16 mouse cellular contexts compared by ENCODE assay signal in genomic region chr9:116290896-116291295, GRCm38 (mm10).
"Had no signal": no experiment of that assay in that cellular context is flagged by ENCODE, and none has a peak within 500 bp of the region (broad histone marks: within the 10 kb centered on the region; RNA-seq: fewer than 3 reads in every experiment).

No protein-coding gene starts in this region.

- ATAC-seq: inflammation-experienced regulatory T-cells, adult 6 months; midbrain, embryonic 15.5 days had no signal

- H3K9me3 ChIP-seq: limb, embryonic 15.5 days; liver, embryonic 13.5 days; midbrain, embryonic 10.5 days; midbrain, embryonic 15.5 days; neural tube, embryonic 13.5 days had no signal

- H3K4me2 ChIP-seq: limb, embryonic 15.5 days; liver, embryonic 13.5 days; midbrain, embryonic 15.5 days; neural tube, embryonic 13.5 days had no signal

- H3K36me3 ChIP-seq: limb, embryonic 15.5 days; liver, embryonic 13.5 days; midbrain, embryonic 10.5 days; midbrain, embryonic 15.5 days; neural tube, embryonic 13.5 days had no signal

- H3K4me3 ChIP-seq: limb, embryonic 15.5 days; liver, embryonic 13.5 days; midbrain, embryonic 10.5 days; midbrain, embryonic 15.5 days; neural tube, embryonic 13.5 days had no signal

- DNase-seq: kidney, adult 18-20 months; kidney, postnatal 10 days; liver, embryonic 13.5 days; lung, adult 18-20 months; lung, postnatal 10 days; lung, postnatal 4 days; retina, postnatal 1 day; right cerebral cortex, postnatal 4 days; spleen, adult 18-20 months; thymus, adult 2 months; thymus, postnatal 25 days had no signal

- H3K27me3 ChIP-seq: limb, embryonic 15.5 days; liver, embryonic 13.5 days; midbrain, embryonic 15.5 days; neural tube, embryonic 13.5 days had no signal

- H3K9ac ChIP-seq: limb, embryonic 15.5 days; liver, embryonic 13.5 days; midbrain, embryonic 15.5 days; neural tube, embryonic 13.5 days had no signal

- H3K4me1 ChIP-seq: liver, embryonic 13.5 days; midbrain, embryonic 10.5 days; midbrain, embryonic 15.5 days had no signal

- H3K27ac ChIP-seq: limb, embryonic 15.5 days; liver, embryonic 13.5 days; midbrain, embryonic 10.5 days; midbrain, embryonic 15.5 days; neural tube, embryonic 13.5 days had no signal
